Mouse (Mus musculus) testis, postnatal 10 days (tissue): ENCODE data around the gene Slc12a9.
A peak's percentile ranks its signal among the peaks of the same experiment; 100 is the strongest.

Experiments used
- DNase-seq: peaks from one replicate; pipeline ENCODE4 v3.0.0; 2021; ENCODE audit warnings: low spot score

Gene Slc12a9

GRCm38 (mm10) chr5:137346983-137347382 is 13.6 kb upstream of the Slc12a9 start:
- DNase-seq, result no peak

DNA sequence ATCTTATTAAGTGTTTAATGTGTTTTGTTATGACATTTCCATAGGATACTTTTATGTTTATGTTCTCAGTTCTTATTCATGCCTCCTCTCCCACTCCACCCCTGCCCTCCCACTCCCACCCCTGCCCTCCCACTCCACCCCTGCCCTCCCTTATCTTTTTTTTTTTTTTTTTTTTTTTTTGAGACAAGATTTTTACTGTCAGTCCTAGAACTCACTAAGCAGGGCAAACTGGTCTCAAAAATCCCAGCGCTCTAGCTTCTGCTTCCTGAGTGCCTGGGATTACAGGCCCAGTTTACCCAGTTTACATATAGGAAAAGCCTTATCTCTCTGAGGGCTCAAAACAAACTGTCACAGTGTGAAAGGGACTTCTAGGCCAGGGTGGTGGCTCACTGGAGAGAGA is 13.0 kb upstream of the Slc12a9 start:
- DNase-seq, result no peak

DNA sequence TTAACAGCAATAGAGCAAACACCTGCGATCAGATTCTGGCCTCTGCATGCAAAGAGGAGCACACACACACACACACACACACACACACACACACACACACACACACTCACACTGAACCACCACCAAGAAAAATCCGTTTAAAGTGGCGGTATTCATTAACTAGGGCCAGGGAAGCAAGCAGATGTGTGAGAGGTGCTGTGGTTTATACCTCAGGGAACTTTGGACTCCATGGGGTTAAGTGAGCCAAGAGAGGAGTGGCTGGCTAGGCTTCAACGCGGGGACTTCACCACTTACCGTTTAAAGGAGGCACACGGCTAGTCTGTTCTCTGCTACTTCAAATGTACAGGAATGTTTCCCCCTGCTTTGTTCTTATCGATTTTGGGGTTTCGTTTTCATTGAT is 12.4 kb upstream of the Slc12a9 start:
- no peak for DNase-seq

- no peak for DNase-seq
Measured at GRCm38 (mm10) chr5:137343869-137344268, 10.5 kb upstream of the Slc12a9 start.

DNA sequence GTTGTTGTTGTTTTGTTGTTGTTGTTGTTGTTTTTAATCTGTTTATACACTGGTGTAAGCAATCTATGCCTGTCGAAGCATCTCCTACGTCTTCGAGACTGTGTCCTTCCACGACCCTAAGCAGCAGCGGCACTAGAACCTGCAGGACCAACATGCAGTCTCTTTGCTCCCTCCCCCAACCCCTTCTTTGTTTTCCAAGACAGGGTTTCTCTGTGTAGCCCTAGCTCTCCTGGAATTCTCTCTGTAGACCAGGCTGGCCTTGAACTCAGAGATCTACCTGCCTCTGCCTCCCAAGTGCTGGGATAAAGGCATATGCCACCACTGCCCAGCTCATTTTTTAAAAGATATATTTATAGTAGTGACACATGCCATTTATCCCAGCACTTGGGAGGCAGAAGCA is 10.0 kb upstream of the Slc12a9 start:
- no peak for DNase-seq

DNA sequence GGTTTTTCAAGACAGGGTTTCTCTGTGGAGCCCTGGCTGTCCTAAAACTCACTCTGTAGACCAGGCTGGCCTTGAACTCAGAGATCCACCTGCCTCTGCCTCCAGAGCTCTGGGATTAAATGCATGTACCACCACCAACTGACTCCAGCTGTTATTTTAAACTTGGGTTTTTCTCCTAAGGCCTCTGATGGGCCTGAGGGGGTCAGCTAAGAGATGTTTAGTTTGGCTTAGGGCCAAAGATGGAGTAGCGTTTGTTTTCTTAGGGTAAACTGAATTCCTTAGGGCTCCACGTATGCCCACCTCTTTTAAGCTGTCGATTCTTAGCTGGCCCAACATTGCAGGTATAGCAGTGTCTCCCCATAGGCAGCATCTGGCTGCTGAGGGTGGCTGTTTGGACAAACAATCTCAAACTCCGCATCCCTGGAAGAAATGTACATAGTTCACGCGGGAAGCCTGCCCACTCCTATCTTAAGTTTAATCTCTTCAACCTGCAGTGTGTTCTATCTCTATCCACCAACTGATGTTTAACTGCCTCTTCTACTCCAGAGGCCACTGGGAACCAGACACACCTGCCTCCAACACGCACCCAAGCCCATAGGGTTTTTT is 9.1 kb upstream of the Slc12a9 start:
- no peak for DNase-seq

- DNase-seq, result no peak
Measured at GRCm38 (mm10) chr5:137340222-137340621, 6.8 kb upstream of the Slc12a9 start.

DNA sequence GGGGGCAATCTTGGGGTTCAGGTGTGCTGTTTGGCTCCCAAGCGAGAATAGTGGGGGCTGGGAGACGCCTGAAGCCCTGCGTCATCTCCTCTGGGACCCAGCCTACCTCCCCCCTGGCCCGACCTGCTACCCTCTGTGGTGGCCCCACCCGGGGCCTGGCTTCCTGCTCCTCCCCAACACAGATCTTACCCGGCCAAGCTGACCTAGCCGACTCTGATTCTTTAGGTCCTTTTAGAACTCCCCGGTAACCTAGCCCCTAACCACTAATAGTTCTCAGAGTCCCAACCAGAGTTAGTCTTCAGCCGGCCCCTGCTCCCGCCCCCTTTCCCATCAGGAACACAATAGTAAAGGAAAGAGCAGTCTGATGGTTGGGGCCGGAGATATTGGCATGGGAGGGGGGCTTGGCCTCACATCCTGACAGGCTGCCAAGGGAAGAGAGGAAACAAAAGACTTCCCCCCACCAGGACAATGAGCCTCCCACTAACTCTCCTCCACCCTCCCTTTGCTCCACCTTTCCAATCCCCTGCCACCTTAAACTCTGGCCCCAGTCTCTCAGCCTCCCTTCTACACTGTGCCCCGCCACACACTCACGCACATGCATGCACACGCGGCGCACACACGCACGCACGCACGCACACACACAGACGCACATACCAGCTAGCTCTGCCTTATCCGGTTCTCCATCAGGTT is 6.0 kb upstream of the Slc12a9 start:
- DNase-seq, result peak; percentile 65

DNA sequence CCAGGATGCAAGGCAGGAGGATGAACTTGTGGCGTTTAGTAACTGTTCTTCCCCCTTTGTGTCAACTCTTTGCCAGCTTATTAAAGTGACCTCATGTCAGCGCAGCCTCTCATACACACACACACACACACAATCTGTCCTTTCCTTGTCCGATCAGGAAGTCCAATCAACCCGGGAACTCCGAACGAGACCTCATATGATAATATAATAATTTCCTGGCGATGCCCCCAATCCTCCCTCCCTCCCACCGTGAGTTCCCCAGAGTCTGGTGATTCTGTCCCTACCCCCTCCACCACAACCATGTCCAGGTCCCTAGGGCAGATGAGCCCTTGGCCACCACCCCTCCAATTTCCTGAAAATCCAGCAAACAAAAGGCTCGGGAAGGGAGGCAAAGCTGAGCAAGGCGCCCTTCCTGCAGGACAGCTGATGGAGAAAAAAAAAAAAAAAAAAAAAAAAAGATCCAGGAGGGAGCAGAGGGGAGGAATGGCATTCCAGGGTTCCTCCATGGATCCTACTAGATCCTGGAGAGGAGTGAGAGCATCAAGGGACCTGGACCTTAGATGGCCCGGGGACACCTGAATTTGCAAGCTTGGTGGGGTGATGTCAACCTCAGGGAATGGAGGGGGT is 5.4 kb upstream of the Slc12a9 start:
- peak; percentile 57 for DNase-seq

- DNase-seq, result peak; percentile 94
Measured at GRCm38 (mm10) chr5:137338256-137338655, 4.9 kb upstream of the Slc12a9 start.

GRCm38 (mm10) chr5:137337190-137337589 is 3.8 kb upstream of the Slc12a9 start:
- DNase-seq, result no peak

- no peak for DNase-seq
Measured at GRCm38 (mm10) chr5:137335066-137335465, 1.7 kb upstream of the Slc12a9 start.

DNA sequence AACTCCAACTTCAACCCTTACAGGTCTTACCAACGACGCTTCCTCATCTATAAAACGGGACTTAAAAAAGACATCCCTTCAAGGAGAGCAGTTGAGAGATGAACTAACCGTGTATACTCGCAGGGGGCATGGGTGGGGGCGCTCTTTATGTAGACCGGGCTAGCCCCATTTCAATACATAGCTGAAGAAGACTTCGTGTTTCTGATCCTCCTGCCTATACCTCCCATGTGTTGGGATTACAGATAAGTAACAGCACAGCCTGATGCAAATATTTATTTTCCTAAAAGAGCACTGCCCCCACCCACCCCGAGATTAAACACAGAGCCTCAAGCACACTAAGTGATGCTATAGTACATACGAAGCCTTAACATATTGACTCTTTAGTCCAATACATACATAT is 920 bp upstream of the Slc12a9 start:
- DNase-seq, result no peak

DNA sequence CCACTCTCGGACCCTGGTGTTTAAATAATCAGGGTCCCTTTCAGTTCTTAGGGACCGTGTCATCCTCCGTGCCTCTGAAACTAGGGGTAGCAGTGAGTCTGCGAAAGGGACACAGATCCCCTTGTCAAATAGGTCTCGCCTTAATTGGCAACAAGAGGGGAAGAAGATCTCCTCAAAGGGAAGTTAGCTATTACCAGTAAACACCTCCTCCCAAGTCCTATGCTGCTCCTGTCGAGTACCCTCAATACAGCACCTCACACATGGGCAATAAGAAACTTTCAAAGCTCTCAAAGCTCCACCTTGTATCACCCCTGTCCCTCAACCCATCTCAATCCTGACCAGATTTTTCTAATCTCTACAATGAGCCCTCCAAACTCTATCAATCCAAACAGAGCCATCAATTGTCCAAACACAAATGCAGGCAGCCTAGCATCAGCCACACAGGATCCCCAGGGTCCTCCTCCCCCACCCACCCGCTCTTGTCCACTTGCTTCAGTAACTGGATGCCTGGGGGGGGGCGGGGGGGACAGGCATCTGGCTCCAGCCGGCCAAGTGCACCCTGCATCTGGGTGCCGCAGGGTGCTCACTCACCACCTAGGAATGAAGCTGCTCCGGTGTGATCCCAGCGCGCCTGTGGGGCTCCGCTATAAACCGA is 413 bp downstream of the Slc12a9 start:
- DNase-seq, result no peak

GRCm38 (mm10) chr5:137330910-137331309 is 2.5 kb downstream of the Slc12a9 start:
- no peak for DNase-seq

DNA sequence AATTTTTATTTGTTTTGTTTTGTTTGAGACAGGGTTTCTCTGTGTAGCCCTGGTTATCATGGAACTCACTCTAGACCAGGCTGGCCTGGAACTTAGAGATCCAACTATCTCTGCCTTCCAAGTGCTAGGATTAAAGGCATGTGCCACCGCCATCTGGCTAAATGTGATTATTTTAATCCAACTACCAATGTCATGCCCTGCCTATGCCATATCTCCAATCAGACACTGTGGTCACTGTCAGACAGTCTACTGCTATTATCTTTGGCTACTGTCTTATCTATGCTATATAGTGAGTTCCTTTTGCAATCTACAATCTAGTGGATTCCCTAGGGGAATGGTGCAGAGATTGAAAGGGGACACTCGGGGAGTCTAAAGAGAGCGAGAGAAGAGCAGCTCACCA is 12.4 kb downstream of the Slc12a9 start:
- no peak for DNase-seq

DNA sequence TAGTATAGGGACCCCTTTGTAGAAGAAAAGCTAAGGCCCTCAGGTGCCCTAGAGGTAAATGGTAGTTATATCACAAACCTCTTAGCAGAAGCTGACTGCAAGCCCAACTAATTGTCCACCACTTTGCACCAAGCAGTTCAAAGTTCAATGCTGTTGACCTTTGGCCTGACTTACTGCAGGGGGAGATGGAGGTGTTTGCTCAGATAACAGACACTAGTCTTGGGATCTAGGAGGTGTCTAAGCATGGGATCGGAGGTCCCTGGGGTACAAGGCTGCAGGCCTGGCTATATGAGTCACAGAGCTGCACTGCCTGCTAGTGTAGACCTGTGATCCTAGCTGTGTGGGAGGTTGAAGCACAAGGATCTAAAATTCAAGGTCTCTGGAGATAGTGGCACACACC is 14.8 kb downstream of the Slc12a9 start:
- DNase-seq, result no peak

DNA sequence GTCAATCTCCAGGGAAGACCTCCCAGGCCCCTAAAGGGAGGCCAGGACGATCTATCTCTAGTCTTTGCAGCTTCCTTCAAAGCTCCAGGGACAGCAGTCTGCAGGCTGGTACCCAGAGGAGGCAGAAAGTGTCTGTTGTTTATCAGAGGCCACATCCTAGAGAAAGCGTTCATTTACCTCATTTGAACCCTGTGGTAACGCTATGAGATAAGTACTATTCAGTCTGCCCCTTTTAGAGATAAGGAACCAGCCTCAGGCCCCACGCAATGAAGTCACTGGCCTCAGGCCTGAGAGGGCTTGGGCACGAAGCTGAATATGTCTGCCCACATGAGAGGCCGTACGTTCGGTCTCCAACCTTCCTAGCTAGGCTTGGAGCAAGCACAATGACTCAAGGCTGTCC is 16.0 kb downstream of the Slc12a9 start:
- DNase-seq, result no peak

DNA sequence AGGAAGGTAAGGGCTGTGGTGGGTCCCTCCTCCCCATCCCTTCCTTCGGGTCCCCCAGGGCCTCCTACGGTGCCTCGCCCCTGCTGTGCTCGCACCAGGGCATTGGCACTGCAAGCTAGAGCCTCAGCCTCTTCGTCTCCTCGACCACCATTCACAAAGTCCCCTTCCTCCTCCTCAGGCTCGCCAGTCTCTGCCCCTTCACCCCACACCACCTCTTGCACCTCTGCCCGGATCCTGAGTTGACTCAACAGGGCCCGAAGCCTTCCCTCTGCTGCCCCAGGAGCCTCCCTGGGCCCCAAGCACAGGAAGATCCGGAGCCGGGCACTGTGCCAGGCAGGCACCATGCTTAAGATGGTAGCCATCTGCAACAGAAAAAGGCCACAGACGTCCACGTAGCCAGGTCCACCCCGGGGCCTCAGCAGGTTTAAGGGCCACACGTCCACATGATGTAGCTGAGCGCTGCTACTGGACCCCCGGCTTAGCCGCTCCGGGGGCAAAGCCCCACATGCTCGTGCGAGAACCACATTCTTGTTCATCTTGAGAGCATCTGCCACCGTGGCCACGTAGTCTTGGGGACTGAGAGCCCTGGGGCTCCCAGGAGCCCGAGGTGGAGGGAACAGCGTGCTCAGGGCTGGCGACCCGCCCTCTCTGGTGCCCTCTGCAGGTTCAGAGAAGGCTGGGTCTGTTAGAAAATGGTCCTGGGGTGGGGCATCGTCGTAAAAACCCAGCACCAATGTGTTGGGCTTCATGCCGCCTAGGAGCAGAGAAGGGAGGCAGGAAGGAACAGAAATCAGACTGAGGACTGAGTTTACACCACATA is 18.1 kb downstream of the Slc12a9 start:
- peak; percentile 80 for DNase-seq

DNA sequence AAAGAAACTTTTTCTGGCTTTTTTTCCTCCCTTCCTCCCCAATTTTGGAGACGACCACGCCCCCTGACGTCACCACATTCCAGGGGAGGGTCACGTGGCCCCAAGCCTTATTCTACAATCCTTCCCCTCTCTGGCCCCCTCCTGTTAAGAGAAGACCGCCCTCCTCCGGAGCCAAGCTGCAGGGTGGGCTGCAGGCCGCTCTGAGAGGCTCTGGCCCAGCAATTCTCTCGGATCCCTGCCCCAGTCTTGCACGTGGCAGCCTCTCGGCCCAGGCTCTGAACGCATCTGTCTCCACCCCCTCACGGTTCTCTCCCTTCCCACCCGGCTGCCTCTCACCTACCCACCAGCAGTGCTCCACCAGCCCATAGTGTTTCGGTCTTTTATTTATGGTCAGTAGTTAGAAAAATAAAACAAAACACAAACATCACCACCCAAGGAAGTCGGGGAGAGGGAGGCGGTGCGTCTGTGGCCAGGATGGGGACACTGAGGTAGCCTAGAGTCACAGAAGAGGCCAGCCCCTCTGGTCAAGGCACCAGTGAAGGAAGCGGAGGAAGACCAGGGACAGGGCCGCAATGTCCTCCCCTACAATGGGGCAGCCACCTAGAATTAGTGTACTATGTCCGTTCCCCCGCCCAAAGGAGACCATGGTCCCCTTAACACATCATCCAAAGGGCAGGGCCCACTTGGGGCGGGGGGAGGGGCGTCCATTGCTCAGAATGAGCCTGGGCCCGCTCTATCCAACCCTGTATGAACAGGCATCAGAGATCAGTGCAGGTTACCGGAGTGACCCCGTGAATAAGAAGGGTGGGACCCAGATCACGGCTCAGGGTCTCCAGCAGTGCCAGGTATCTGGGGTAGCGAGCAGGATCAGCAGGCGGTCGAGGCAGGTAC is 19.0 kb downstream of the Slc12a9 start, which contains the start of gene Trip6:
Trip6 (minus strand) TSS at position 212 of the 891 bp plus-strand sequence.
- peak; percentile 98 for DNase-seq
